Mouse (Mus musculus) heart, postnatal 0 days (tissue): ENCODE data around the gene Tfeb.

ENCODE experiments used
- CTCF ChIP-seq: IDR thresholded peaks from 2 replicates; pipeline ENCODE4 v1.5.1; 2016; ENCODE audit warnings: antibody characterized with exemption, control low read depth, low read depth
- EP300 ChIP-seq: IDR thresholded peaks from 2 replicates; pipeline ENCODE4 v1.6.1; 2016; ENCODE audit warnings: antibody characterized with exemption, low read depth

- TF ChIP-seq CTCF (no peak), EP300 (no peak)
Measured at GRCm38 (mm10) chr17:47726566-47726965, 10.3 kb upstream of the Tfeb start, which contains the start of gene Pgc.
